Mouse (Mus musculus) adrenal gland, postnatal 10 days (tissue): Measurements from ENCODE around the gene Apoa5. TPM values are rescaled to one million over a fixed set of nuclear protein-coding genes. Genes with fewer than 3 reads are reported as not detected.
"Not testable (repeated sequence)": the region's sequence is repeated elsewhere in the genome, so short reads cannot be mapped to it uniquely, and the experiment has no call there.

Experiments used
- DNase-seq: peaks from one replicate; pipeline ENCODE4 v3.0.0; 2021; ENCODE audit warnings: mixed read lengths
- total RNA-seq, 2 experiments: library from RNA; stranded (reverse); gene quantifications; 2 replicates each; pipeline ENCODE4 v1.2.3; 2021

The Apoa5 gene
- total RNA-seq, 2 experiments from 2014 or later = 31.4 to 92.9 TPM

GRCm38 (mm10) chr9:46261131-46261530, 7.3 kb upstream of the Apoa5 start:
- peak; percentile 54 for DNase-seq

DNA sequence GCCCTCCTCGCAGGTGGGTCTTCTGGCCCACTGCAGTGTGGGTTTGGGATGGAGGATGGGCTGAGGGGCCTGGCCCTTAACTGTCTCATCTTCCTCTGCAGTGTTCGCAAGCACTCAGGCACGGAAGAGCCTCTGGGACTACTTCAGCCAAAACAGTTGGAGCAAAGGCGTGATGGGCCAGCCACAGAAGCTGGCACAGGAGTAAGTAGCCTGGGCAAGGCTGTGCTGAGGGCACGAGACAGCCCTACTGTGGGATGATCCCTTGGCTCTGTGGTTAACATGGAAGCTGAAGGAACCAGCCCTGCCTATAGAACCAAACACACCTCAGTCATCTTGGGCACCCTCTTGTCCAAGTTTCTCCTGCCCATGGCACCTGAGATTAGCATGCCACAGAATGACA, 692 bp downstream of the Apoa5 start:
- no peak for DNase-seq

DNA sequence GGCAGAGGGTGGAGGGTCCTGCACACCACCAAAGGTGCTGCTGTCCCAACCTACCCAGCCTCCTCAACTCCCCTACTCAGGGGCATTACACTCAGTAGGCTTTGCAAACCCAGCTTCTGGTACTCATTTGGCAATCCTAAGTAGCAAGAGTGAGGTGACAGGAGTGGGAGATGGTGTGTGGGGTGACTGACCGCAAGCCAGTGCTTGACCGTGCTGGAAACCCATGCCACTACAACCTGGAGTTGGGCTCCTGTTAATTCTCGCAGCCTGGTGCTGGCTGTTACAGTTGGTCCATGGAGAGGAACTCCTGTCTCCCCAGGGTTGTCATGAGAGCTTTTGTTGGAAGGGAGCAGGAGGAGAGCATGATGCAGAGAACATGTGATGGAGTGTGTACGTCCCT, 2.3 kb downstream of the Apoa5 start:
- DNase-seq = no peak

DNA sequence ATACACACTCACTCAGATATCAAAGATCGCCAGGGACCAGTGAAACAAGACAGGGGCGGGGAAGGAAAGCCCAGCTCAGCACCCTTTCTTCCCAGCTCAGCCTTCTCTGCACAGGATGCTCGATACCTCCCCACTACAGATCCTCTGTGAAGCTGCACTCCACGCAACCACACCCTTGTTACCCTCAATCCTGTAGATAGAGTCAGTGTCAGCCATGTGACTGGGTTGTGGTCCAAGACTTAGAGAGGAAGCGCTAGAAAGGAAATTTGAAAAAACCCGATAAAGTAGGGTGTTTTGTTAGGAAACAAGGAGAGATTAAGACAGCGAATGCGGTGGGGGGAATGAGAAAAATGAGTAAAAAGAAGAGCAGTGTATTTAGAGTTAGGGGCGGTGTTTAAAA, 3.6 kb downstream of the Apoa5 start:
- DNase-seq = no peak

GRCm38 (mm10) chr9:46272677-46273454, 4.4 kb downstream of the Apoa5 start, which contains the start of gene Zpr1:
Gene Zpr1, plus strand, starts transcription at chr9:46273064.
- peak; percentile 93 for DNase-seq

DNA sequence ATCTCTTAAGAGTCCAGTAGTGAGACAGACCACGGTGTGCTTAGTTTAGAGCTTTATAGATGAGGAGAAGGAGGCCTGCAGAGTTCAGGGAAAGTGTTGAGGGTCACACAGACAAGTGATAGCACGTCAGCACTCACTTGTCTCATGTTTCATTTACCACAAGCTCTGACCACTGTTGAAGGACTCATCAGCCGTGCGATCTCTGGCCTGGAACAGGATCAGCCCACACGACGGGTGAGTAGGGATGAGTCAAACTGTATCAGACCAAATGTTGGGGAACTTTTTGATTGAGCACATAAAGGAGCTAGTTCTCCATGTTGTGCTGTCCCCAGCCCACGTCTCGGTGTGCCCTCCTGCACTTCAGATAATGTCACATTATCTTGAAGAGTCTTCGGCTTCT, 6.1 kb downstream of the Apoa5 start:
- no peak for DNase-seq

GRCm38 (mm10) chr9:46282631-46283436, 14.4 kb downstream of the Apoa5 start, which contains the start of gene Bud13:
Gene Bud13, plus strand, starts transcription at chr9:46283008.
- DNase-seq = peak; percentile 98

DNA sequence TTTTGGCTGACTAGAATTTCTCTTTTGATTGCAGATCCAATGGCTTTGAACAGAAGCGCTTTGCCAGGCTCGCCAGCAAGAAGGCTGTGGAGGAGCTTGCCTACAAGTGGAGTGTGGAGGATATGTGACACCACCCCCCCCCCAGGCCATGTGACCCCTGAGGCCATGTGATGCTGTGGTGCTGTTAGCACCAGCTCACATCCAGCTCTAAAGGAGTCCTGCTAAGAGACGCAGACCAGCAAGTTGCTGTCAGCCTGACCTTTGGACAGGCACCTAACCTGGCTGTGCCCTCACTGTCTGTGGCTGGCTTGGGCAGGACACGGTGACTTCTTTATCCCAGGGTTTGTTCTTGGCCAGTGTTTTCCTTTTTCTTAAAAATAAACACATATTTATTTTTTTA, 29.9 kb downstream of the Apoa5 start:
- DNase-seq = no peak

DNA sequence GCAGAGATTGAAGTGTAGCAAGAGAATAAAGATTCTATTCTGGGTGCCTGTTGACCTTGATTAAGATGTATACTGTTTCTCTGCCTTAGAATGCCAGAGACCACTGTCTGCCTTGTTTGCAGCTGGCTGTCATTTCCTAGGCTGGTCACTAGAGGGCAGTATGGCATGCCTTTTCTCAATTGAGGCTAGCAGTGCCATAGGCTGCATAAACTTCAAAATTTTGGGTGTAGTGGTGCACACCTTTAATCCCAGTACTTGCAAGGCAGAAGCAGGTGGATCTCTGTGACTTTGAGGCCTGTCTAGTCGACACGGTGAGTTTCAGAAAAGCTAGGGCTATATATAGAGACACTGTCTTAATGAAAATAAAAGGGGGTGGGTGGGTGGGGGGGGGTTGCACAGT, 33.7 kb downstream of the Apoa5 start:
- peak; percentile 75 for DNase-seq

- DNase-seq = peak; percentile 31
These were observed 40.7 kb downstream of the Apoa5 start for GRCm38 (mm10) chr9:46309121-46309520.

DNA sequence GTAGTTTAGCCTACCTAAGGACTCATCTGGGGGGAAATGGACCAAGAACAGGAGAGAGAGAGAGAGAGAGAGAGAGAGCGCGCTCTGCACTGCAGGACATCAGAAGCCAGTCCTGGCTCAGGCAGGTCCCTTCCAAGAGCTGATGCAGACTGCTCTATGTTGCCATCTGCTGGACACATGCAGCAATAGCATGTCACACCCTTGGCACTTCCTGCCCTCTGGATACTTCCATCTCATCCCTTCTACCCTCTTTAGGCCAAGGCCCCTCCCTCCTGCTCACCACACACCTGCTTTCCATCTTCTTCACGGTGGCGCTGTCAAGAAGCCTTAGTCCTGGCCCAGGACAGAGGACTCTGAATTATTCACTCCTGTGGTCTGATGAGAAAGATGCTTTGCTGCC, 46.1 kb downstream of the Apoa5 start:
- peak; percentile 77 for DNase-seq

- DNase-seq = no peak
These were observed 46.5 kb downstream of the Apoa5 start for GRCm38 (mm10) chr9:46314921-46315320.

DNA sequence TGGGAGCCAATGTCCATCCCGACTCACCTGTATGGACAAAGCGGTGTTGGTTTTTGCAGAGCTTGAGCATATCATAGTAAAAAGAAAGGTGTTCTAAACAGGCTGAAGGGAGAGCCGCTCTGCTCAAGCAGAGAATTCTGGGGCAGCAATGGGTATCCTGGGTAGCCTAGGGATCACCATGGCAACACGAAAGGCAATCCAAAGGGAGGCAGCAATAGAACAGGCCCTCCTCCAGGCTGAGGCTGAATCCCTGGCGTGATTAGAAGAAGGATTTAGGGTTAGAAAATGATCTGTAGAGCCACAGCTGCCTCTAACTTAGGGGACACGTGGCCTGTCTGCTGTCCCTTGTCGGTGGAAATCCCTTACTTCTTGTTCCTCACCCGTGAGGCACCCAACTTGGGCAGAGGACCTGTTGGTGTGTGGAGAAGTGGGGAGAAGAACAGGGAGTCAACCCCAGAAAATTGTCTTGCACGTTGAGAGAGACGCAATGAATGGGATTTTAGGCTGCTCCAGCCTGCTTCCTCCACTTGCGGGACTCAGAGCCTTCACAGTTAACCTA, 47.5 kb downstream of the Apoa5 start:
- no peak for DNase-seq

DNA sequence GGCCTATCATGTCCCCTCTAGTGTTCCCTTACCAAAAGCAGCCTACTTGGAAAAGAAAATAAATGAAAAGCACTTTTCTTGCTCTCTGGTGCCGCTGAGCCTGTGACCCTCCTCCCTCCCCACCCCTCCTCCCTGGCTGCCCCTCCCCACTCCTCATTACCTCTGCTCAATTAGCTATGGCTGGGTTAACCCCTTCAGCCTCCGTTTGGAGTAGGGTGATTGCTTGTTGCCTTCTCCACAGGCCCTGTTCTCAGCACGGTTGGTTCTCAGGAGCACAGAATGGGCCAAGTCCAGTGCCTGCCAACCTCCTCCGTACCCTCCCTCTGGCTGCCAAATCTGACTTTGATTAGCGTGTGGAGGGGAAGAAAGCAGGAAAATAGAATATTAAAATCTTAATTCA, 48.0 kb downstream of the Apoa5 start:
- DNase-seq = no peak

- no peak for DNase-seq
These were observed 48.5 kb downstream of the Apoa5 start for GRCm38 (mm10) chr9:46316909-46317308.

DNA sequence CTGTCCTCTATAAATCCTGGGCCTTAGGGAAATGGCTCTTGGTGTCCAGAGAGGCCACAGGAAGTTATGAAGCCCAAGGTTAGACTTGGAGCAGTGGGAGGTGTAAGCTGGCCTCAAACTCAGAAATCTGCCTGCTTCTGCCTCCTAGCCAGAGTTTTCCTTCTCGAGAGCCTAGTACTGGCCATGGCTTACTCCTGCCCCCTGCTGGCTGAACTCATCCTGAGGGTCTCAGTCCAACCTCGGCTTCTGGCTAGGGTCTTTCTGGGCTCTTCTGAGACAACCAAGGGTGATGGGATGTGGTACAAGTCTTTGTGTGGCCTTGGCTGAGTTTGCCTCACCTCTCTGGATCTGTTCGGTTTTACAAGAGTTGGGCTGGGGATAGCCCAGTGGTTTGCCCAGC, 49.5 kb downstream of the Apoa5 start:
- DNase-seq = no peak

GRCm38 (mm10) chr9:46319886-46320285, 51.5 kb downstream of the Apoa5 start, which contains the start of gene 4931429L15Rik:
Gene 4931429L15Rik, minus strand, starts transcription at chr9:46319986.
- DNase-seq = not testable (repeated sequence)

GRCm38 (mm10) chr9:46320461-46320860, 52.0 kb downstream of the Apoa5 start:
- no peak for DNase-seq

Other genes starting within 250 kb of the Apoa5 start
- 1,000 to 10,000 TPM; 1,779 to 4,788 TPM for gene Apoa1, start 40.1 kb upstream of the Apoa5 start, total RNA-seq
- gene Apoc3, start 33.0 kb upstream of the Apoa5 start, total RNA-seq = 10 to 100 TPM; 25.1 to 63.1 TPM
- gene Apoa4, start 27.9 kb upstream of the Apoa5 start, total RNA-seq = 1 to 10 TPM; 2.9 to 8.5 TPM
- 10 to 100 TPM; 28.9 to 35.5 TPM for gene Zpr1, start 4.4 kb downstream of the Apoa5 start, total RNA-seq
- gene Bud13, start 14.4 kb downstream of the Apoa5 start, total RNA-seq = 10 to 100 TPM in 1 of 2 experiments, 1 to 10 TPM in 1; 9.5 to 10.4 TPM
- gene 4931429L15Rik, start 51.4 kb downstream of the Apoa5 start, total RNA-seq = not detected